Mouse (Mus musculus) heart, embryonic 14.5 days (tissue): ENCODE data around the gene Olfr1418. TPM values are rescaled to one million over a fixed set of nuclear protein-coding genes. Genes with fewer than 3 reads are reported as not detected.

Experiments used
- ATAC-seq: fragments of 200-750 bp; cut with Nextera tagmentation; 2 replicates; pipeline ENCODE4 v1.8.0; 2017; ENCODE audit warnings: low read depth, moderate TSS enrichment; ENCODE audit not compliant: insufficient number of reproducible peaks, insufficient read depth, low FRiP score
- H3K27ac ChIP-seq, 2 experiments: fragments of 200-500 bp in 1 of 2; fragments of 300-500 bp in 1 of 2; sonication (generic) in 1 of 2; replicated peaks in 1 of 2; 2 replicates each; pipeline ENCODE4 v1.5.1; 2012 to 2014; ENCODE audit warnings: low read depth in 2 of 2, low read length in 2 of 2, control low read depth in 1 of 2, mild to moderate bottlenecking in 1 of 2, mixed read lengths in 1 of 2; ENCODE audit not compliant: control insufficient read depth in 1 of 2, insufficient read depth in 1 of 2
- H3K27me3 ChIP-seq: fragments of 300-500 bp; sonication (generic); 2 replicates; pipeline ENCODE4 v1.6.1; 2014; ENCODE audit warnings: mild to moderate bottlenecking, low read length, control low read depth; ENCODE audit not compliant: control insufficient read depth, insufficient read depth
- H3K36me3 ChIP-seq: fragments of 300-500 bp; sonication (generic); 2 replicates; pipeline ENCODE4 v1.6.1; 2014; ENCODE audit warnings: mild to moderate bottlenecking, control low read depth, low read length, mixed read lengths; ENCODE audit not compliant: control insufficient read depth, insufficient read depth
- H3K4me1 ChIP-seq, 2 experiments: fragments of 200-500 bp in 1 of 2; fragments of 300-500 bp in 1 of 2; sonication (generic) in 1 of 2; 2 replicates each; pipeline ENCODE4 v1.6.1; 2012 to 2014; ENCODE audit warnings: low read length in 2 of 2, control low read depth in 1 of 2, mixed read lengths in 1 of 2; ENCODE audit not compliant: control insufficient read depth in 2 of 2, insufficient read depth in 2 of 2
- H3K4me2 ChIP-seq: fragments of 300-500 bp; sonication (generic); 2 replicates; pipeline ENCODE4 v1.6.1; 2014; ENCODE audit warnings: mild to moderate bottlenecking, low read length
- H3K4me3 ChIP-seq, 2 experiments: fragments of 200-500 bp in 1 of 2; fragments of 300-500 bp in 1 of 2; sonication (generic) in 1 of 2; 2 replicates each; pipeline ENCODE4 v1.5.1; 2012 to 2014; ENCODE audit warnings: low read length in 2 of 2, mild to moderate bottlenecking in 2 of 2, control low read depth in 1 of 2, low read depth in 1 of 2, moderate library complexity in 1 of 2; ENCODE audit not compliant: control insufficient read depth in 1 of 2, insufficient read depth in 1 of 2
- H3K9ac ChIP-seq: fragments of 300-500 bp; sonication (generic); 2 replicates; pipeline ENCODE4 v1.6.1; 2014; ENCODE audit warnings: mild to moderate bottlenecking, low read length
- H3K9me3 ChIP-seq: fragments of 300-500 bp; sonication (generic); 2 replicates; pipeline ENCODE4 v1.6.1; 2016; ENCODE audit warnings: low read length, control low read depth; ENCODE audit not compliant: control insufficient read depth
- WGBS: fragments of 180-500 bp; shearing (Covaris S2); extraction: QIAGEN DNeasy Blood & Tissue Kit; methylation state at CpG from one replicate; pipeline ENCODE4 v1.1.7; 2014; 5-methylcytosine and 5-hydroxymethylcytosine counted together
- polyA plus RNA-seq: library from polyadenylated mRNA; unstranded; fragments of >200 nt; fragmentation: Nextera tagmentation; extraction: Ambion mirVana; gene quantifications from 2 replicates; pipeline ENCODE4 v1.2.1, GENCODE M21; 2014

Gene Olfr1418
- polyA plus RNA-seq, 1 experiment from 2014 or later: not detected

DNA sequence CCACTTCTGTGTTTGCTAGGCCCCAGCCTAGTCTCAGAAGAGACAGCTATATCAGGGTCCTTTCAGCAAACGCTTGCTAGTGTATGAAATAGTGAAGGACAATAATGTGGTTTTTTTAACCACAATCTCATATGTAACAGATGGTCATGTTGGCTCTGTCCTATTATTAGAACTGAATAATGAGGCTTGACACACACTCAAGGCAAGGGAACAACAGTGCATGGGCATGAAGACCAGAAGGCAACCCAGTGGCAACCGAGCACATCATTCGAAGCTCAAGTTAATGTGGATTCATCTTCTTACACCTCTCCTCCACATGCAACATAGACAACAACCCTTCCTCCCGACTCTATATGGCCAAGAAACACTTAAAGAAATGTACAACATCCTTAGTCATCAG is 14.5 kb downstream of the Olfr1418 start:
- ATAC-seq: no peak
- Histone ChIP-seq H3K27ac (no peak overlapping the region), H3K9ac (no peak overlapping the region), H3K36me3 (no peaks in the 10 kb centered on the region), H3K4me2 (no peak overlapping the region), H3K9me3 (no peaks in the 10 kb centered on the region), H3K4me3 (no peak overlapping the region), H3K27me3 (no peaks in the 10 kb centered on the region), H3K4me1 (no peaks in the 10 kb centered on the region)
- WGBS: 76% methylated on average over 4 of the region's 4 CpGs

- Histone ChIP-seq H3K27ac (no peak within 1 kb of the TSS), H3K4me1 (no peaks in the 10 kb centered on the region), H3K36me3 (no peaks in the 10 kb centered on the region), H3K4me3 (no peak within 1 kb of the TSS), H3K27me3 (no peaks in the 10 kb centered on the region), H3K9me3 (no peaks in the 10 kb centered on the region), H3K9ac (no peak within 1 kb of the TSS), H3K4me2 (no peak within 1 kb of the TSS)
- WGBS: 82% methylated on average over 4 of the region's 4 CpGs
- ATAC-seq: no peak
Observed at GRCm38 (mm10) chr19:11839119-11839518, 21.7 kb downstream of the Olfr1418 start, which contains the start of gene Olfr1417. Olfr1417 (minus strand) TSS chr19:11839219.

DNA sequence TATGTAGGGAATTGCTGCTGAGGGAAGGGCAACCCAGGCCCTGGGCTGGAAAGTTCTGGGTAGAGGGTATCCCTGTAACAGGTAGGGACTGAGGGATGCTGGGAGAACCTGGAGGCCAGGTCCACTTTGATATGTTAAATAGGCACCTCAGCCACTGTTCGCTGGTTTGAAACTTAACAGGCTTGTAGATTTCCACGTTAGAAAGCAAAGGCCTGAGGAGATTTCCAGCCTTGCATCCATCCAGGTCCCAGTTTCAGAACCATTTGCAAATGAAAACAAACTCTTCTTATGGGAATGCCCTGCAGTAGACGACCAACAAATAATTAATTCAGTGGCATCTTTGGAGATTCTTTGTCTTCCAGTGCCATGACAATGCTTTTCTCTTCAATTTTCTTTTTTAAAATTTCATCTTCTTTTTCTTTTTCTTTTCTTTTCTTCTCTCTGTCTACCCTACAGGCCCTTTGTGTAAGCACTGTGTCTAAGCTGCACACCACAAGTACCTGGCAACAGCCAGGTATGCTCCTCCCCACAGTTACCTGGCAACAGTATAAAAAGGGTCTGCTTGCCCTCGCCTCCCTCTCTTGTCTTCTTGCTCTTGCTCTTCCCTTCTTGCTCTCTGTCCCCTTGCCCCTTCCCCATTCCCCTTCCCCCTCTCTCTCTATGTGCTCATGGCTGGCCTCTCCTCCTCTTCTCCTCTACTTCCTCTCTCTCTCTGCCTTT is 37.4 kb downstream of the Olfr1418 start:
- WGBS: 40% methylated on average over 4 of the region's 4 CpGs
- ATAC-seq: no peak
- Histone ChIP-seq H3K4me3 (no peak overlapping the region), H3K4me1 (peaks cover 0 to 8% of the 10 kb centered on the region in 2 experiments; a peak in 2 of 4 replicates), H3K9me3 (no peaks in the 10 kb centered on the region), H3K27me3 (no peaks in the 10 kb centered on the region), H3K9ac (no peak overlapping the region), H3K27ac (no peak overlapping the region), H3K4me2 (no peak overlapping the region), H3K36me3 (no peaks in the 10 kb centered on the region)

DNA sequence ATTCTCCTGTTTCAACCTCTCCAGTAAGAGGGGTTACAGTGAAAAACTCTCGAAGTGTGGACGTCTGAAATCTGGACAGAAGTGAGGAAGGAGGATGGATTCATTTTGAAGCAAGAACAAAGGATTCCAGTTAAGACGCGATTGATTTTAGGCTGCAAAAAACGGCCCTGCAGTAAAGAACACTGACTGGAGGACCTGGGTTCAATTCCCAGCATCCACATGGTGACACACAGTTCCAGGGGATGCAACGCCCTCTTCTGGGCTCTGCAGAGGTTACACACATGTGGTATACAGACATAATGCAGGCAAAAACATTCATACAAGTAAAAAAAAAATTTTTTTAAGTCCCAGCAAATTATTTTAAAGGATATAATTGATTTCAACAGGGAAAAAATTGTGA is 40.7 kb downstream of the Olfr1418 start:
- Histone ChIP-seq H3K4me3 (peak overlapping the region; percentile 64 to 67; a peak in 3 of 4 replicates), H3K27ac (no peak overlapping the region), H3K4me1 (peaks cover 0 to 8% of the 10 kb centered on the region in 2 experiments; a peak in 2 of 4 replicates), H3K36me3 (no peaks in the 10 kb centered on the region), H3K9ac (no peak overlapping the region; the same call in 1 of the 2 replicates), H3K4me2 (peak overlapping the region; percentile 91), H3K27me3 (no peaks in the 10 kb centered on the region), H3K9me3 (no peaks in the 10 kb centered on the region)
- no peak for ATAC-seq
- 31% methylated on average over 6 of the region's 6 CpGs for WGBS

GRCm38 (mm10) chr19:11819800-11820199 is 41.1 kb downstream of the Olfr1418 start:
- no peaks in the 10 kb centered on the region for H3K36me3 ChIP-seq
- peaks cover 0 to 8% of the 10 kb centered on the region in 2 experiments; a peak in 2 of 4 replicates for H3K4me1 ChIP-seq
- H3K27me3 ChIP-seq: no peaks in the 10 kb centered on the region
- peak overlapping the region; percentile 73; the same call in 1 of the 2 replicates for H3K9ac ChIP-seq
- peak overlapping the region; percentile 64 to 67 for H3K4me3 ChIP-seq
- no peak overlapping the region for H3K27ac ChIP-seq
- H3K4me2 ChIP-seq: peak overlapping the region; percentile 91
- H3K9me3 ChIP-seq: no peaks in the 10 kb centered on the region
- WGBS: under 1% methylated on average over 15 of the region's 15 CpGs
- peak; percentile 57; the same call in 1 of the 2 replicates for ATAC-seq

DNA sequence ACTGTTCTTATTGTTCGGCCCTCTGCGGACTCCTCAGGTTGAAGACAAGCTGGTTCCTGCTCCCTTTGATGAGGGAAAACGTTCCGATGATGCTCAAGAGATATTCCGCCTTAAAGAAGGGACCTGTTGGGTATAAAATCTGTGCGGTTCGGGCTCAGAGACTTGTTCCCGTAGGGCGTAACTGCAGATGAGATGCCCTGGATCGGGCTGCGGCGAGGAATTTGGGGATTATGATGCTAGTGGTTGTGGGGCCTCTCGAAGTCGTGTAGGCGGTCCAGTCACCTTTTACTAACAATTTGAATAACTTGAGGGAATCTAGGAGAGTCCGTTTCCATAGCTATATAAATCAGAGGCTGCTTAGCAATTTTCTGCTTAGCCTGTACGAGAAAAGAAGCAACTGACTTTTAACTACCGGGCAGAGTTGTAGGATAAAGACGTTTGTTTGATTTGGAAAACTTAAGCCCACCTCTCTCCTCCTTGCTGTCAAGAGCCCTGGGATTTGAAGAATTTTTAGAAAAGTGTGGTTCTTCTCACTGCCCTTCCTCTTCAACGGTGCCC is 41.6 kb downstream of the Olfr1418 start, which contains the start of gene Stx3:
Gene Stx3 (minus strand): TSS at position 261 of the 558 bp plus-strand sequence.
- Histone ChIP-seq H3K4me3 (peak within 1 kb of the TSS; percentile 64 to 67), H3K9ac (peak within 1 kb of the TSS; percentile 73), H3K27ac (no peak within 1 kb of the TSS), H3K9me3 (no peaks in the 10 kb centered on the region), H3K36me3 (no peaks in the 10 kb centered on the region), H3K4me1 (peaks cover 0 to 8% of the 10 kb centered on the region in 2 experiments; a peak in 2 of 4 replicates), H3K27me3 (no peaks in the 10 kb centered on the region), H3K4me2 (peak within 1 kb of the TSS; percentile 91)
- ATAC-seq: no peak
- WGBS: under 1% methylated on average over 20 of the region's 20 CpGs

- Histone ChIP-seq H3K4me1 (peaks cover 0 to 8% of the 10 kb centered on the region in 2 experiments; a peak in 2 of 4 replicates), H3K27ac (no peak overlapping the region), H3K9ac (peak overlapping the region; percentile 73), H3K4me2 (peak overlapping the region; percentile 91), H3K4me3 (peak overlapping the region; percentile 64 to 67), H3K27me3 (no peaks in the 10 kb centered on the region), H3K36me3 (no peaks in the 10 kb centered on the region), H3K9me3 (no peaks in the 10 kb centered on the region)
- ATAC-seq: peak; percentile 57
- under 1% methylated on average over 82 of the region's 83 CpGs for WGBS
Observed at GRCm38 (mm10) chr19:11818199-11819142, 42.4 kb downstream of the Olfr1418 start.
